Mouse (Mus musculus) bone marrow macrophage, adult 2 months (primary cell): ENCODE data around the gene Eral1.

Source experiments
- CTCF ChIP-seq: IDR thresholded peaks from 2 replicates; pipeline ENCODE4 v1.5.1; 2012; ENCODE audit warnings: low read depth, mild to moderate bottlenecking, low read length, moderate library complexity
- POLR2A ChIP-seq: IDR thresholded peaks from 2 replicates; pipeline ENCODE4 v1.6.1; 2012; ENCODE audit warnings: mild to moderate bottlenecking, low read depth, low read length, borderline replicate concordance

DNA sequence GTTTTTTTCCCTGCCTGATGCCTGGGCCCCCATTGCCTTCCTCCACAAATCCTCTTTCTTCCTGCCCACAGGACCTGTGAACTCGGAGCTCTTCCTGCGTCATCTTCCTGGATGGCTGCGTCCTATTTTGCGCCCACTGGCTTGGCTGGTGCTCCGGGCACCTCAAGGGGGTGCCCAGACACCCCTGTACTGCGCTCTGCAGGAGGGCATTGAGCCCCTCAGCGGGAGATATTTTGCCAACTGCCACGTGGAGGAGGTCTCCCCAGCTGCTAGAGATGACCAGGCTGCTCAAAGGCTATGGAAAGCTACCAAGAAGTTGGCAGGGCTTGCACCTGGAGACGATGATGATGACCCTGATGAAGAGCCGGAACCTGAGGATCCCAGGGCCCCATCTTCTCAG is 43.4 kb downstream of the Eral1 start:
- TF ChIP-seq CTCF (no peak), POLR2A (no peak)
